31 mouse cellular contexts compared by ENCODE assay signal in genomic region chr1:81090979-81091378, GRCm38 (mm10). TPM values are rescaled to one million over a fixed set of nuclear protein-coding genes. Genes with fewer than 3 reads are reported as not detected.
A peak's percentile ranks its signal among the peaks of the same experiment; 100 is the strongest.
DNase-seq lines count a peak whose midpoint lies in the region; ATAC-seq and TF ChIP-seq lines count a peak whose summit lies in the region.
"Had no signal": no experiment of that assay in that cellular context is flagged by ENCODE, and none has a peak within 500 bp of the region (broad histone marks: within the 10 kb centered on the region; RNA-seq: fewer than 3 reads in every experiment).

No protein-coding gene starts in this region.

- H3K9ac ChIP-seq in forebrain, embryonic 14.5 days (ENCODE audit: low read length), result no peak overlapping the region
- H3K9ac ChIP-seq in forebrain, embryonic 13.5 days, result no peak overlapping the region
- no peak overlapping the region for H3K9ac ChIP-seq in kidney, postnatal 0 days (ENCODE audit: low read depth, low read length)
- H3K9ac ChIP-seq: embryonic facial prominence, embryonic 12.5 days; heart, embryonic 13.5 days; hindbrain, embryonic 15.5 days; limb, embryonic 15.5 days; liver, embryonic 14.5 days; midbrain, embryonic 12.5 days; neural tube, embryonic 13.5 days had no signal

- WGBS in forebrain, embryonic 14.5 days, result 57% methylated on average over 3 of the region's 3 CpGs
- WGBS in forebrain, embryonic 13.5 days, result 58% methylated on average over 3 of the region's 3 CpGs
- WGBS in kidney, postnatal 0 days, result 81% methylated on average over 3 of the region's 3 CpGs

- DNase-seq in forebrain, embryonic 14.5 days (ENCODE audit: low spot score), result peak; percentile 31
- peak; percentile 1 for DNase-seq in kidney, postnatal 0 days (ENCODE audit: low spot score)
- DNase-seq in kidney, adult 8-10 months, result no peak
- peak; percentile 50 for DNase-seq in retina, postnatal 1 day
- no peak for DNase-seq in retina, embryonic 14.5 days (ENCODE audit: low spot score)
- no peak for DNase-seq in adrenal gland, postnatal 14 days
- DNase-seq: adrenal gland, postnatal 10 days; cerebellum, adult 18-20 months; cerebellum, postnatal 25 days; gastrocnemius, postnatal 10 days; heart, postnatal 10 days; kidney, adult 18-20 months; kidney, postnatal 4 days; lung, adult 2 months; lung, postnatal 14 days; right cerebral cortex, postnatal 14 days had no signal

- no peaks in the 10 kb centered on the region for H3K4me1 ChIP-seq in forebrain, embryonic 14.5 days (ENCODE audit: control insufficient read depth, insufficient read depth, low read length)
- peaks cover 3% of the 10 kb centered on the region; the same call in 1 of the 2 replicates for H3K4me1 ChIP-seq in forebrain, embryonic 13.5 days
- no peaks in the 10 kb centered on the region for H3K4me1 ChIP-seq in kidney, postnatal 0 days (replicated peaks; ENCODE audit: insufficient read depth, low read length)
- H3K4me1 ChIP-seq: embryonic facial prominence, embryonic 12.5 days; hindbrain, embryonic 15.5 days; limb, embryonic 10.5 days; limb, embryonic 15.5 days; midbrain, embryonic 12.5 days had no signal

- H3K27ac ChIP-seq in forebrain, embryonic 14.5 days (ENCODE audit: low read depth, low read length), result no peak overlapping the region
- no peak overlapping the region for H3K27ac ChIP-seq in forebrain, embryonic 13.5 days
- H3K27ac ChIP-seq in kidney, postnatal 0 days, result no peak overlapping the region
- H3K27ac ChIP-seq: embryonic facial prominence, embryonic 12.5 days; heart, embryonic 13.5 days; hindbrain, embryonic 15.5 days; limb, embryonic 10.5 days; limb, embryonic 15.5 days; liver, embryonic 14.5 days; midbrain, embryonic 12.5 days; neural tube, embryonic 13.5 days had no signal

- no peaks in the 10 kb centered on the region for H3K9me3 ChIP-seq in forebrain, embryonic 14.5 days (replicated peaks; ENCODE audit: control insufficient read depth, low read length)
- H3K9me3 ChIP-seq in forebrain, embryonic 13.5 days (replicated peaks), result no peaks in the 10 kb centered on the region
- H3K9me3 ChIP-seq in kidney, postnatal 0 days (replicated peaks; ENCODE audit: low read length), result no peaks in the 10 kb centered on the region
- H3K9me3 ChIP-seq: embryonic facial prominence, embryonic 12.5 days; heart, embryonic 13.5 days; hindbrain, embryonic 15.5 days; limb, embryonic 10.5 days; limb, embryonic 15.5 days; midbrain, embryonic 12.5 days; neural tube, embryonic 13.5 days had no signal

- no peaks in the 10 kb centered on the region for H3K36me3 ChIP-seq in forebrain, embryonic 14.5 days (ENCODE audit: control insufficient read depth, insufficient read depth, low read length)
- H3K36me3 ChIP-seq in forebrain, embryonic 13.5 days (ENCODE audit: poor library complexity, severe bottlenecking), result no peaks in the 10 kb centered on the region
- no peaks in the 10 kb centered on the region for H3K36me3 ChIP-seq in kidney, postnatal 0 days (ENCODE audit: insufficient read depth, low read length)
- H3K36me3 ChIP-seq: embryonic facial prominence, embryonic 12.5 days; heart, embryonic 13.5 days; hindbrain, embryonic 15.5 days; limb, embryonic 10.5 days; limb, embryonic 15.5 days; midbrain, embryonic 12.5 days; neural tube, embryonic 13.5 days had no signal

- no peaks in the 10 kb centered on the region for H3K27me3 ChIP-seq in forebrain, embryonic 14.5 days (replicated peaks; ENCODE audit: control insufficient read depth, insufficient read depth, low read length)
- no peaks in the 10 kb centered on the region for H3K27me3 ChIP-seq in forebrain, embryonic 13.5 days
- H3K27me3 ChIP-seq in kidney, postnatal 0 days (ENCODE audit: insufficient read depth, low read length), result no peaks in the 10 kb centered on the region
- H3K27me3 ChIP-seq: embryonic facial prominence, embryonic 12.5 days; heart, embryonic 13.5 days; hindbrain, embryonic 15.5 days; limb, embryonic 15.5 days; midbrain, embryonic 12.5 days; neural tube, embryonic 13.5 days had no signal

- no peak overlapping the region for H3K4me2 ChIP-seq in forebrain, embryonic 14.5 days (ENCODE audit: low read length)
- no peak overlapping the region for H3K4me2 ChIP-seq in forebrain, embryonic 13.5 days
- no peak overlapping the region for H3K4me2 ChIP-seq in kidney, postnatal 0 days (ENCODE audit: low read length)
- H3K4me2 ChIP-seq: embryonic facial prominence, embryonic 12.5 days; heart, embryonic 13.5 days; hindbrain, embryonic 15.5 days; limb, embryonic 15.5 days; midbrain, embryonic 12.5 days; neural tube, embryonic 13.5 days had no signal

- no peak overlapping the region for H3K4me3 ChIP-seq in forebrain, embryonic 14.5 days (ENCODE audit: low read depth, low read length)
- no peak overlapping the region for H3K4me3 ChIP-seq in forebrain, embryonic 13.5 days
- no peak overlapping the region for H3K4me3 ChIP-seq in kidney, postnatal 0 days (replicated peaks; ENCODE audit: low read depth, low read length)
- H3K4me3 ChIP-seq: embryonic facial prominence, embryonic 12.5 days; heart, embryonic 13.5 days; hindbrain, embryonic 15.5 days; limb, embryonic 10.5 days; limb, embryonic 15.5 days; midbrain, embryonic 12.5 days; myocyte; neural tube, embryonic 13.5 days had no signal

- TF ChIP-seq CTCF in kidney, postnatal 0 days (IDR thresholded peaks at IDR 0.05; ENCODE audit: low read depth), result no peak

- ATAC-seq in forebrain, embryonic 14.5 days, result no peak
- ATAC-seq in forebrain, embryonic 13.5 days, result no peak
- no peak for ATAC-seq in kidney, postnatal 0 days (replicated peaks; ENCODE audit: low FRiP score, low read depth)
- ATAC-seq: Patski had no signal

RNA-seq across cellular contexts. Expression of gene Nyap2, which starts 14.2 kb away (rescaled TPM):
- 4.5 and 7.2 TPM in 2 replicates for polyA plus RNA-seq in forebrain, embryonic 14.5 days (2014; fragmentation: Nextera tagmentation; extraction: Ambion mirVana)
- 3.7 and 3.9 TPM in 2 replicates for polyA plus RNA-seq in forebrain, embryonic 13.5 days (2015; fragmentation: Nextera tagmentation; extraction: Ambion mirVana)
- not detected in 2 replicates for polyA plus RNA-seq in kidney, postnatal 0 days (2015; fragmentation: Nextera tagmentation; extraction: Ambion mirVana)
- 2.2 and 3.3 TPM in 2 replicates for total RNA-seq in adrenal gland, postnatal 14 days (2021)
- total RNA-seq: heart, adult 8-10 months; heart, postnatal 10 days; hematopoietic stem cell, adult 5-6 weeks; megakaryocyte progenitor cell, adult 5-6 weeks; MEL had no signal
- polyA plus RNA-seq: limb, embryonic 10.5 days; liver, embryonic 14.5 days; lung, adult 2 months; Patski had no signal

Comparison
In these comparisons a context has a peak if more than half of its experiments do, and no peak if none do; other contexts are left out.
1. DNase-seq: peak in forebrain, embryonic 14.5 days (single experiment), kidney, postnatal 0 days (single experiment) and retina, postnatal 1 day (single experiment); none in kidney, adult 8-10 months (0 of 2), retina, embryonic 14.5 days (single experiment) and adrenal gland, postnatal 14 days (single experiment).